Mouse (Mus musculus) E14TG2a.4 (cell line): Measurements from ENCODE around the gene Carmil1.

Source experiments
- H3K27me3 ChIP-seq: 2 replicates; pipeline ENCODE4 v1.6.1; 2014; ENCODE audit warnings: low read length, control low read depth; ENCODE audit not compliant: insufficient read depth
- H3K36me3 ChIP-seq: 2 replicates; pipeline ENCODE4 v1.6.1; 2014; ENCODE audit warnings: low read length, control low read depth; ENCODE audit not compliant: insufficient read depth
- H3K4me1 ChIP-seq: replicated peaks from 2 replicates; pipeline ENCODE4 v1.6.1; 2014; ENCODE audit warnings: low read depth, low read length, control low read depth
- H3K4me3 ChIP-seq: replicated peaks from 2 replicates; pipeline ENCODE4 v1.5.1; 2014; ENCODE audit warnings: mild to moderate bottlenecking, low read length
- H3K9me3 ChIP-seq: 2 replicates; pipeline ENCODE4 v1.6.1; 2014; ENCODE audit warnings: low read length, control low read depth
- CTCF ChIP-seq: conservative IDR thresholded peaks from 2 replicates; pipeline ENCODE4 v1.5.1; 2014; ENCODE audit warnings: low read length
- NANOG ChIP-seq: IDR thresholded peaks from 2 replicates; pipeline ENCODE4 v1.6.1; 2014; ENCODE audit warnings: borderline replicate concordance, low read length, mixed read lengths
- POU5F1 ChIP-seq: IDR thresholded peaks from 2 replicates; pipeline ENCODE4 v1.6.1; 2014; ENCODE audit warnings: low read length, borderline replicate concordance

Gene Carmil1

DNA sequence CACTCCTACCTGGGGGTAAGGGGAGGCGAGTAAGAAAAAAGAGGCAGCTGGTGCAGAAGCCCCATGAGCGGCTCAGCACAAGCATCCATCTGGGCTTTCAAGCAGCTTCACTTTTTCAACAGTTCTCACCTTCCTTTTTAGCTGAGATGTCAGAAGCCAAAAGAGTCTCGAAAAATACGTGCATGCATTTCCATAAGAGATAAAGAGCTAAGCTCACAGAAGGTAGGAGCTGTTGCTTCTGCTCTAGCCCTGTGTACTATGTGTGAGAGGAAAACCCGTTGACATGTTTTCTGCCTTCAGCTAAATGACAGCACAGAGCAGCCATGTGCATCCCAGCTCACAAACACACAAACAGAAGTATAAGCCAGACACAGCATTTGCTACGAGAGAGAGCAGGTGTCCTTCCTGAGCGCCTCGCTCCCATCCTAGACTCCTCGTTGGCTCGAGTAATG is 123.0 kb downstream of the Carmil1 start:
- H3K9me3 ChIP-seq, result no peaks in the 10 kb centered on the region
- no peak overlapping the region for H3K4me3 ChIP-seq
- peaks cover 5% of the 10 kb centered on the region; the same call in 1 of the 2 replicates for H3K36me3 ChIP-seq
- no peaks in the 10 kb centered on the region for H3K27me3 ChIP-seq
- no peak for TF ChIP-seq NANOG
- TF ChIP-seq CTCF, result no peak
- TF ChIP-seq POU5F1, result no peak
- peaks cover 53% of the 10 kb centered on the region for H3K4me1 ChIP-seq

DNA sequence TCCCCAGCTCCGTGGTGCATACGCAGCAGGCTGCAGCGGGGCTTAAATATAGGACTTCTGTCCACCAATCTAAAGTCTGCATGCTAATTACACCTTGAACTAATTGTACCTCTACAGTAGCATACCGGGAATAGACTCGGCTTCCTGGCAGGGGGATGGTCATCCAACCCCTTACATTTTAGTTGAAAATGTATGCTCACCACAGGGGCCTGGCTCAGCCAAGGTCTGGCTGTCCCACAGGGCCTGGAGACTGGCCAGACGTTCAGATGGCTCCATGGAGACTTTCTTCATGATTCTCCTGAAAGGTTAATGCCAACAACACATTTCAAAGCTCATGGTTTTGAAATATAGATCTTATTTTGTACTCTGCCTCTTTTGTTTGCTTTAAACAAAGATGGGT is 125.4 kb downstream of the Carmil1 start:
- peaks cover 49% of the 10 kb centered on the region for H3K4me1 ChIP-seq

DNA sequence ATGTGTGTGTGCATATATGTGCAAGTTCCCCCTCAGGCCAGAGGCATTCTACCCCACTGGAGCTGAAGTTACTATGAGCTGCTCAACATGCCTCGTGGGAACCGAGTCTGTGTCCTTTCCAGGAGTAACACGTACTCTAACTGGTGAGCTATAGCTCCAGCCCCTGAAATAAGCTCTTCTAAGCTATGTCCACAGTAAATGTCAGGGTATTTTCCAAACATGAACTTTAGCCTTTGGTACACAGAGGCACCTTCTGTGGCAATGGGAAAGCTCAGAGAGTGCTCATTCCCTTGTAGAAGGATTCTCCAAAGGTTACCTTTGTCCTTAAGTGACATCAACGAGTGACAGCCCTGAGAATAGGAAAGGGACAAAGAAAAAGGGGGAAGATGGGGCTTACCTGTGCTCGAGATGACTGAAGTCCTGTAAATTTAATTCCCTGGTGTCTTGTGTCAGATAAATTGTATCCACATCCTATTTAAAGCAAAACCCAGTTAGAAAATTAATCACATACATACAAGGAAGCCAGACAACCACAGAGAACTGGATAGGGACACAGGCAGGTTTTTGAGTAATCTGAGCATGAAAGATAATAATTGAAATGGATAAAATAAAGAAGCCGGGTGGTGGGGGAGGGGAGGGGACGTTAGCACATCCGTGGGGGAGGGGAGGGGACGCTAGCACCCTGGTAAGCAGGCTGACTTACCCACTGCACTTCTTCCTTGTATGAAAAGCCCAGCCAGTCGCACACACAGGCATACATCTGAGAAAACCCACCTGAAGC is 126.1 kb downstream of the Carmil1 start:
- Histone ChIP-seq H3K36me3 (peaks cover 5% of the 10 kb centered on the region; the same call in 1 of the 2 replicates), H3K27me3 (no peaks in the 10 kb centered on the region), H3K4me3 (no peak overlapping the region), H3K4me1 (peaks cover 49% of the 10 kb centered on the region), H3K9me3 (no peaks in the 10 kb centered on the region)
- TF ChIP-seq POU5F1, result no peak

More for the DNA sequence above, 125.4 kb downstream of the Carmil1 start:
- Histone ChIP-seq H3K27me3 (no peaks in the 10 kb centered on the region), H3K4me3 (no peak overlapping the region), H3K9me3 (no peaks in the 10 kb centered on the region), H3K36me3 (peaks cover 5% of the 10 kb centered on the region; the same call in 1 of the 2 replicates)
- TF ChIP-seq POU5F1, result no peak
- TF ChIP-seq NANOG, result no peak
- no peak for TF ChIP-seq CTCF

- Histone ChIP-seq H3K27me3 (no peaks in the 10 kb centered on the region), H3K36me3 (0 out of 2 replicates have a peak, but pooled peaks cover 5% of the 10 kb centered on the region), H3K4me3 (no peak overlapping the region), H3K4me1 (peaks cover 46% of the 10 kb centered on the region), H3K9me3 (no peaks in the 10 kb centered on the region)
- TF ChIP-seq NANOG, result no peak
- no peak for TF ChIP-seq POU5F1
- no peak for TF ChIP-seq CTCF
Observed at GRCm38 (mm10) chr13:24152610-24153009, 128.0 kb downstream of the Carmil1 start.

- H3K9me3 ChIP-seq, result no peaks in the 10 kb centered on the region
- no peak overlapping the region for H3K4me3 ChIP-seq
- H3K4me1 ChIP-seq, result peaks cover 38% of the 10 kb centered on the region
- 0 out of 2 replicates have a peak, but pooled peaks cover 5% of the 10 kb centered on the region for H3K36me3 ChIP-seq
- TF ChIP-seq NANOG, result no peak
- TF ChIP-seq POU5F1, result no peak
- no peak for TF ChIP-seq CTCF
- no peaks in the 10 kb centered on the region for H3K27me3 ChIP-seq
Observed at GRCm38 (mm10) chr13:24151335-24151734, 129.3 kb downstream of the Carmil1 start.

DNA sequence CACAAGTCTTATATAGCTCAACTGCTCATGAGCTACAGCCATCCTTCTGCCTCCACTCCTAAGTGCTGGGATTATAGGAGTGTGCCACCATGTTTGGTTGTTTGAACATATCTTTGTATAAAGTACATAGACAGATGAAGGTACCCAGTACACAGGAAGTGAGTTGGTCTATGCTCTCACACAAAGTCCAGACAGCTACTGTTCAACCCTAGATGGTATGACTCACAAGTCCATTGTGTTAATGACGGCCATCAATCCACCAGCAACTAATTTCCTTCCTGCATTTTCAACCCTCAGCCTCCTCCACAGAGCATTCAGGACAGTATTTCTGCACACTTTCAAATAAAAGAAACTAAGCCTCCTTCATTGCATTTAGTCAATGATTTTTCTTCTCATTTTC is 132.0 kb downstream of the Carmil1 start:
- Histone ChIP-seq H3K9me3 (no peaks in the 10 kb centered on the region), H3K27me3 (no peaks in the 10 kb centered on the region)
- TF ChIP-seq POU5F1, result no peak
- TF ChIP-seq CTCF, result no peak
- TF ChIP-seq NANOG, result no peak

DNA sequence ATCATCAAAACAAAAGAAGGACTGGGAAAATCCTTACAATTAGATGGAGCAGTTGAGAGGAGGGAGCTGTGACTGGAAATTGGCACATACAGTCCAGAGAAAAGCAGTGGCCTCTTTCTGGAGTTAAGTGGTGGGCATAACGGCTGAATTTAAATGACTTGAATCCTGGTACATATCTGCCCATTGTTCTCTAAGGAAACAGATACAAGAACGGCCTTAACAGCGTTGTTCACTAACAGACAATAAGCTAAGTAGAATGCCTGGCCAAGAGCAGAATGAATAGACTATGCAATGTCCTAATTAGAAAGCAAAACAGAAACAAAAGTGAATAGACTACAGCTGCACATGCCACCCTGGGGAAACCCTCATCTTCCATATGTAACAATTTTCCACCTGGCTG is 133.6 kb downstream of the Carmil1 start:
- H3K36me3 ChIP-seq, result no peaks in the 10 kb centered on the region
- H3K9me3 ChIP-seq, result no peaks in the 10 kb centered on the region
- no peak for TF ChIP-seq POU5F1
- no peak for TF ChIP-seq NANOG
- TF ChIP-seq CTCF, result no peak
- no peak overlapping the region for H3K4me3 ChIP-seq
- H3K4me1 ChIP-seq, result 0 out of 2 replicates have a peak, but pooled peaks cover 2% of the 10 kb centered on the region
- no peaks in the 10 kb centered on the region for H3K27me3 ChIP-seq

More for the DNA sequence above, 132.0 kb downstream of the Carmil1 start:
- Histone ChIP-seq H3K36me3 (0 out of 2 replicates have a peak, but pooled peaks cover under 1% of the 10 kb centered on the region), H3K4me3 (no peak overlapping the region), H3K4me1 (peaks cover 13% of the 10 kb centered on the region)

DNA sequence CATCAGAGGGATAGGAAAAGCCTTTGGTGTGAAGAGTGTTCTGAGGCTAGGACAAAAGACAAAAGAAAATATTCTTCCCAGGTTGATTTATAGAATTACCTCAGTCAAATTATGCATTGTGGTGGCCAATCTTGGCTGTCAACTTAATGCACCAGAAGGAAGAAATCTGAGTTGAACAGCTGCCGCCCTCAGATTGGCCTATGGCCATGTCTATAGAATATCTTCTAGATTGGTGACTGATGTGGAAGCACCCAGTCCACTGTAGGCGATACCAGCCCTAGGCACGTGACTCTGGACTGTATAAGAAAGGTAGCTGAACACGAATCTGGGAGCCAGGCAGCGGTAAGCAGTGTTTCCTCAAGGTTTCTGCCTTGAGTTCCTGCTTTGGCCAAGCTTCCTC is 134.1 kb downstream of the Carmil1 start:
- H3K4me1 ChIP-seq, result no peaks in the 10 kb centered on the region
- H3K4me3 ChIP-seq, result no peak overlapping the region
- TF ChIP-seq POU5F1, result no peak
- TF ChIP-seq NANOG, result no peak
- TF ChIP-seq CTCF, result no peak
- no peaks in the 10 kb centered on the region for H3K9me3 ChIP-seq
- H3K36me3 ChIP-seq, result peaks cover 2% of the 10 kb centered on the region; the same call in 1 of the 2 replicates
- H3K27me3 ChIP-seq, result no peaks in the 10 kb centered on the region

DNA sequence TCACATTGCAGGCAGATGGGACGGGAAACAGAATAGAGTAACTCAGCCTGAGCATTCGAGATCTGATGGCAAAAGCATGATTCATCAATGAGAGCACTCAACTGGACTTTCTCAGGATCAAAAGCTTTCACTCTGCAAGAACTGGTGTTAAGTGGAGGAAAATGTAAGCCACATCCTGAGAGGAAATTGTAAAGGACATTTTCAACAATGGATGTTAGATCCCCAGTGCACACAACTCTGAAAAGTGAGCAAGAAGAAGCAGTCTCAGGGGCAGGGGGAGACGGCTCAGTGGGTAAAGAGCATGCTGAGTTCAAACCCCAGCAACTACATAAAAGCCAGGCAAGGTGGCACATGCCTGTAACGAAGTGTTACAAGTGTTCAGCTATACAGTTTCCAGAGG is 135.7 kb downstream of the Carmil1 start:
- TF ChIP-seq NANOG, result no peak
- no peaks in the 10 kb centered on the region for H3K4me1 ChIP-seq
- H3K9me3 ChIP-seq, result no peaks in the 10 kb centered on the region
- H3K27me3 ChIP-seq, result no peaks in the 10 kb centered on the region
- H3K36me3 ChIP-seq, result peaks cover 7% of the 10 kb centered on the region; the same call in 1 of the 2 replicates
- H3K4me3 ChIP-seq, result no peak overlapping the region
